Mouse (Mus musculus) embryo, embryonic 10.5 days (tissue): ENCODE results near the gene Fam120a.

Experiments
- DNase-seq: peaks from one replicate; pipeline ENCODE4 v3.0.0-alpha.2; 2015; ENCODE audit warnings: low spot score

Fam120a gene

GRCm38 (mm10) chr13:48853475-48853874 is 114.3 kb downstream of the Fam120a start:
- DNase-seq, result no peak

- peak; percentile 35 for DNase-seq
These were observed 115.0 kb downstream of the Fam120a start for GRCm38 (mm10) chr13:48852859-48853258.

GRCm38 (mm10) chr13:48851719-48852118 is 116.1 kb downstream of the Fam120a start:
- no peak for DNase-seq

GRCm38 (mm10) chr13:48850771-48851170 is 117.0 kb downstream of the Fam120a start:
- DNase-seq, result no peak

GRCm38 (mm10) chr13:48850326-48850725 is 117.5 kb downstream of the Fam120a start:
- no peak for DNase-seq

- no peak for DNase-seq
These were observed 118.7 kb downstream of the Fam120a start for GRCm38 (mm10) chr13:48849155-48849554.

- no peak for DNase-seq
These were observed 122.5 kb downstream of the Fam120a start for GRCm38 (mm10) chr13:48845308-48845707.

GRCm38 (mm10) chr13:48843530-48843929 is 124.3 kb downstream of the Fam120a start:
- DNase-seq, result no peak

- DNase-seq, result no peak
These were observed 125.8 kb downstream of the Fam120a start for GRCm38 (mm10) chr13:48841905-48842592.

- DNase-seq, result no peak
These were observed 129.5 kb downstream of the Fam120a start for GRCm38 (mm10) chr13:48838284-48838683.

GRCm38 (mm10) chr13:48837537-48837936 is 130.3 kb downstream of the Fam120a start:
- DNase-seq, result no peak

GRCm38 (mm10) chr13:48830528-48831250 is 137.1 kb downstream of the Fam120a start:
- DNase-seq, result no peak

- no peak for DNase-seq
These were observed 138.0 kb downstream of the Fam120a start for GRCm38 (mm10) chr13:48829780-48830179.
